Comparison of ENCODE assay signal across 21 mouse cellular contexts in the genomic region with DNA sequence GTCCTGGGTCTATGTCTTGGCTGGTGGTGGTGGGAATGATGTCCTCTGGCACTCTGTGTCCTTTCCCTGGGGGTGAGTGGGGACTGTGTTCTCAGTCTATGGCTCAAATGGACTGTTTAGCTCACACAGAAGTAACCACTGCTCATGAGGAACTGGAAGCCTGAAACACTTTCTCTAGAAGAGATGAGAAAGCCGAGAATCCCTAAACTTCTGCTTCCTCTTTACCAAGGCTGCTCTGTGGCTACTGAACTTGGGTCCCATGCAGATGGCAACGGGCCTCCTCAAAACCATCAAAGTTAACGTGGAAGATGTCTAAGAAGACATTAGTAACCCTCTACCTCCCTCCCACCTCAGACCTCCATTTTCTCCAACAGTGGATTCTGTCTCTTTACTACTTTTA.
DNase-seq lines count a peak whose midpoint lies in the region; ATAC-seq and TF ChIP-seq lines count a peak whose summit lies in the region.
"Had no signal": no experiment of that assay in that cellular context is flagged by ENCODE, and none has a peak within 500 bp of the region (broad histone marks: within the 10 kb centered on the region; RNA-seq: fewer than 3 reads in every experiment).

No protein-coding gene starts in this region.

- TF ChIP-seq EP300 in CH12.LX (IDR thresholded peaks at IDR 0.05; ENCODE audit: low read length), result peak; percentile 29; the same call in 1 of the 2 replicates
- no peak for TF ChIP-seq EP300 in stomach, postnatal 0 days (optimal IDR thresholded peaks at IDR 0.05)

- no peaks in the 10 kb centered on the region for H3K9me3 ChIP-seq in CH12.LX (replicated peaks; ENCODE audit: low read length)
- H3K9me3 ChIP-seq in stomach, postnatal 0 days (ENCODE audit: control insufficient read depth, low read length), result no peaks in the 10 kb centered on the region
- H3K9me3 ChIP-seq: embryonic facial prominence, embryonic 13.5 days; forebrain, embryonic 12.5 days; heart, embryonic 15.5 days had no signal

- in situ Hi-C loops in CH12.LX (cut with MboI; ENCODE audit: low pct_ligation_motif_present, low pct_unique_long_range_greater_than_20kb, low sequenced_read_pairs), result no loop called here

- H3K36me3 ChIP-seq in CH12.LX (replicated peaks in 1 of 2; ENCODE audit: control insufficient read depth in 1 of 2, insufficient read depth in 1 of 2, low read length in 1 of 2), result no peaks in the 10 kb centered on the region
- no peaks in the 10 kb centered on the region for H3K36me3 ChIP-seq in stomach, postnatal 0 days (ENCODE audit: control insufficient read depth, insufficient read depth, low read length)
- H3K36me3 ChIP-seq: embryonic facial prominence, embryonic 13.5 days; forebrain, embryonic 12.5 days; heart, embryonic 15.5 days had no signal

- H3K27me3 ChIP-seq in CH12.LX (replicated peaks), result no peaks in the 10 kb centered on the region
- no peaks in the 10 kb centered on the region for H3K27me3 ChIP-seq in stomach, postnatal 0 days (ENCODE audit: control insufficient read depth, insufficient read depth, low read length)
- H3K27me3 ChIP-seq in cerebellum, adult 2 months (ENCODE audit: control insufficient read depth, insufficient read depth, low read length), result no peaks in the 10 kb centered on the region
- H3K27me3 ChIP-seq: embryonic facial prominence, embryonic 13.5 days; forebrain, embryonic 12.5 days; heart, embryonic 15.5 days had no signal

- no peak overlapping the region for H3K27ac ChIP-seq in CH12.LX (ENCODE audit: insufficient read depth, low read depth)
- H3K27ac ChIP-seq in stomach, postnatal 0 days (replicated peaks), result no peak overlapping the region
- no peak overlapping the region for H3K27ac ChIP-seq in cerebellum, adult 2 months (ENCODE audit: insufficient read depth, low read length)
- H3K27ac ChIP-seq: embryonic facial prominence, embryonic 13.5 days; forebrain, embryonic 12.5 days; heart, adult 2 months; heart, embryonic 15.5 days had no signal

- TF ChIP-seq RAD21 in CH12.LX (IDR thresholded peaks at IDR 0.05; ENCODE audit: low read depth, low read length), result no peak

- no peak for TF ChIP-seq POLR2A in CH12.LX (IDR thresholded peaks at IDR 0.05; ENCODE audit: low read depth, low read length)
- TF ChIP-seq POLR2A in cerebellum, adult 2 months (IDR thresholded peaks at IDR 0.05; ENCODE audit: borderline replicate concordance, insufficient read depth, low read length), result no peak

- H3K79me2 ChIP-seq in CH12.LX (replicated peaks; ENCODE audit: control insufficient read depth, extremely low read depth, insufficient read depth, poor library complexity, severe bottlenecking), result no peaks in the 10 kb centered on the region

- no peak for TF ChIP-seq CTCF in CH12.LX (conservative IDR thresholded peaks at IDR 0.05 in 1 of 2, IDR thresholded peaks at IDR 0.05 in 1 of 2; ENCODE audit: low read depth in 2 of 2, low read length in 2 of 2)
- no peak for TF ChIP-seq CTCF in stomach, postnatal 0 days (IDR thresholded peaks at IDR 0.05; ENCODE audit: low read depth)
- TF ChIP-seq CTCF in cerebellum, adult 2 months (IDR thresholded peaks at IDR 0.05; ENCODE audit: borderline replicate concordance, insufficient read depth, low read depth, low read length), result no peak

- dilution Hi-C loops in CH12.LX (cut with MboI; ENCODE audit: extremely low pct_ligation_motif_present, extremely low pct_unique_long_range_greater_than_20kb, low sequenced_read_pairs), result no loop called here

- peak; percentile 85 for ATAC-seq in granulocyte monocyte progenitor cell, adult 5-6 weeks (replicated peaks; ENCODE audit: poor library complexity, severe bottlenecking)
- ATAC-seq in monocyte, adult 5-6 weeks (replicated peaks; ENCODE audit: insufficient number of reproducible peaks, low FRiP score, low TSS enrichment, poor library complexity, severe bottlenecking), result peak; percentile 68
- no peak for ATAC-seq in stomach, postnatal 0 days (ENCODE audit: low FRiP score, low TSS enrichment)
- ATAC-seq: CD4-positive, CD25-positive, alpha-beta regulatory T cell, adult 4 months; inflammation-experienced regulatory T-cells, adult 6 months had no signal

- no peak overlapping the region for H3K9ac ChIP-seq in CH12.LX (ENCODE audit: insufficient read depth, low read depth)
- H3K9ac ChIP-seq in stomach, postnatal 0 days (ENCODE audit: low read length), result no peak overlapping the region
- H3K9ac ChIP-seq: embryonic facial prominence, embryonic 13.5 days; forebrain, embryonic 12.5 days; heart, embryonic 15.5 days had no signal

- H3K4me1 ChIP-seq in CH12.LX (ENCODE audit: control insufficient read depth in 1 of 2, insufficient read depth in 2 of 2), result peaks cover 0 to 15% of the 10 kb centered on the region in 2 experiments; a peak in 2 of 4 replicates
- no peaks in the 10 kb centered on the region for H3K4me1 ChIP-seq in stomach, postnatal 0 days (replicated peaks; ENCODE audit: control insufficient read depth, insufficient read depth)
- no peaks in the 10 kb centered on the region for H3K4me1 ChIP-seq in cerebellum, adult 2 months (ENCODE audit: control insufficient read depth, insufficient read depth, low read length)

- no peak overlapping the region for H3K4me3 ChIP-seq in CH12.LX (replicated peaks in 1 of 3; ENCODE audit: low read depth in 2 of 3, low read length in 2 of 3, poor library complexity in 1 of 3)
- H3K4me3 ChIP-seq in stomach, postnatal 0 days (ENCODE audit: low read depth, low read length), result no peak overlapping the region
- no peak overlapping the region for H3K4me3 ChIP-seq in cerebellum, adult 2 months (replicated peaks; ENCODE audit: insufficient read depth, low read depth, low read length)
- H3K4me3 ChIP-seq: embryonic facial prominence, embryonic 13.5 days; forebrain, embryonic 12.5 days; heart, adult 2 months; heart, embryonic 15.5 days had no signal

- no peak overlapping the region for H3K4me2 ChIP-seq in CH12.LX (ENCODE audit: insufficient read depth, low read depth, poor library complexity, severe bottlenecking)
- no peak overlapping the region for H3K4me2 ChIP-seq in stomach, postnatal 0 days (replicated peaks; ENCODE audit: low read depth)
- H3K4me2 ChIP-seq: embryonic facial prominence, embryonic 13.5 days; forebrain, embryonic 12.5 days; heart, embryonic 11.5 days; heart, embryonic 15.5 days had no signal

- DNase-seq in A20 (ENCODE audit: low read depth, low spot score), result peak; percentile 26
- no peak for DNase-seq in CH12.LX (ENCODE audit: extremely low read depth)
- DNase-seq in stomach, postnatal 0 days (ENCODE audit: low spot score), result no peak
- DNase-seq in lung, postnatal 25 days (ENCODE audit: low spot score), result no peak
- DNase-seq in cerebellum, adult 2 months, result no peak
- DNase-seq: adrenal gland, adult 8-10 months; adrenal gland, postnatal 36 days; cerebellum, adult 11 months; cerebellum, adult 9-10 months; cerebellum, postnatal 25 days; gastrocnemius, postnatal 10 days; heart, adult 2 months; heart, postnatal 14 days had no signal

- WGBS in stomach, postnatal 0 days, result 76% methylated on average over 3 of the region's 3 CpGs
- 84% methylated on average over 3 of the region's 3 CpGs for WGBS in cerebellum, adult 2 months

TF ChIP-seq in CH12.LX, 34 proteins besides CTCF, POLR2A, EP300 and RAD21:
- no peak for TF ChIP-seq TCF12 (IDR thresholded peaks at IDR 0.05; ENCODE audit: low read depth, low read length)
- no peak for TF ChIP-seq KAT2A (IDR thresholded peaks at IDR 0.05; ENCODE audit: insufficient replicate concordance, low read length)
- no peak for TF ChIP-seq CHD2 (IDR thresholded peaks at IDR 0.05; ENCODE audit: low read length)
- no peak for TF ChIP-seq SMC3 (IDR thresholded peaks at IDR 0.05; ENCODE audit: low read depth, low read length)
- no peak for TF ChIP-seq POLR2AphosphoS2 (IDR thresholded peaks at IDR 0.05; ENCODE audit: low read depth, low read length)
- TF ChIP-seq ZKSCAN1 (IDR thresholded peaks at IDR 0.05; ENCODE audit: borderline replicate concordance, low read depth, low read length), result no peak
- TF ChIP-seq MEF2A (IDR thresholded peaks at IDR 0.05; ENCODE audit: borderline replicate concordance, low read depth, low read length), result no peak
